Mouse (Mus musculus) lung, embryonic 14.5 days (tissue): ENCODE measurements at regions not wholly inside any gene's neighbourhood (a gene's known extent, or its start where the extent isn't known, plus 50 kb on each side); places are given as distances from the start of the nearest gene placed in this dataset.
A peak's percentile ranks its signal among the peaks of the same experiment; 100 is the strongest.

Experiments used
- ATAC-seq: fragments of 200-750 bp; cut with Nextera tagmentation; 2 replicates; pipeline ENCODE4 v1.8.0; 2017; ENCODE audit warnings: mild to moderate bottlenecking, moderate TSS enrichment, moderate library complexity; ENCODE audit not compliant: insufficient read depth
- DNase-seq: peaks from one replicate; pipeline ENCODE4 v3.0.0-alpha.2; 2015
- H3K27ac ChIP-seq: fragments of 300-500 bp; sonication (generic); 2 replicates; pipeline ENCODE4 v1.5.1; 2014; ENCODE audit warnings: low read depth, mild to moderate bottlenecking, moderate library complexity
- H3K27me3 ChIP-seq: fragments of 300-500 bp; sonication (generic); 2 replicates; pipeline ENCODE4 v1.6.1; 2014; ENCODE audit warnings: low read length, control low read depth; ENCODE audit not compliant: insufficient read depth
- H3K36me3 ChIP-seq: fragments of 300-500 bp; sonication (generic); 2 replicates; pipeline ENCODE4 v1.6.1; 2014; ENCODE audit warnings: control low read depth; ENCODE audit not compliant: insufficient read depth
- H3K4me1 ChIP-seq: fragments of 300-500 bp; sonication (generic); 2 replicates; pipeline ENCODE4 v1.6.1; 2014; ENCODE audit warnings: antibody characterized with exemption, control low read depth; ENCODE audit not compliant: insufficient read depth
- H3K4me2 ChIP-seq: fragments of 300-500 bp; sonication (generic); 2 replicates; pipeline ENCODE4 v1.6.1; 2014; ENCODE audit warnings: mild to moderate bottlenecking
- H3K4me3 ChIP-seq: fragments of 300-500 bp; sonication (generic); 2 replicates; pipeline ENCODE4 v1.5.1; 2014; ENCODE audit warnings: low read depth, low read length
- H3K9ac ChIP-seq: fragments of 300-500 bp; sonication (generic); 2 replicates; pipeline ENCODE4 v1.6.1; 2014
- H3K9me3 ChIP-seq: fragments of 300-500 bp; sonication (generic); 2 replicates; pipeline ENCODE4 v1.6.1; 2016; ENCODE audit warnings: low read depth, low read length, control low read depth
- CTCF ChIP-seq: IDR thresholded peaks from 2 replicates; pipeline ENCODE4 v1.5.1; 2016; ENCODE audit warnings: antibody characterized with exemption, low read depth
- WGBS: fragments of 180-500 bp; shearing (Covaris S2); extraction: QIAGEN DNeasy Blood & Tissue Kit; methylation state at CpG from one replicate; pipeline ENCODE4 v1.1.7; 2014; 5-methylcytosine and 5-hydroxymethylcytosine counted together

DNA sequence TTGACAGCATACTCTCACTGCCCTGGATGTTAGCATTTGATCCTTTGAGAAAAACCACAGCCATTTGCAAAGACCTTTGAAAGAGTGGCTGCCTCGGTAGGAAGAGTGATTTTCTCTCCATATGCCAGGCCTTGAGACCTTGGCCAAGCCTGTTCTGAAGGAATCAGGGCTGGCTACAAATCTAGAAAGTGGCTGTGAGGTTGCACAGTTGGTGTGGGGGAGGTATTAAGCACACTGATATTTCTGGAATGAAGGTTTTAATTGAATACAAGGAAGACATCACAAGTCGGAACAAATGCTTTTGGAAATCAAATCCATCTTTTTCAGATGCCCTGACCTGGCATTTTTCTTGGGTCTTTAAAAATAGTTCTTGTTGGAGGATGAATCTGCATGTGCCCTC lies 143.5 kb downstream of the Zfp706 start:
- no peak overlapping the region for H3K4me2 ChIP-seq
- no peaks in the 10 kb centered on the region; the same call in 1 of the 2 replicates for H3K9me3 ChIP-seq
- no peak overlapping the region for H3K27ac ChIP-seq
- no peak overlapping the region for H3K4me3 ChIP-seq
- H3K27me3 ChIP-seq: no peaks in the 10 kb centered on the region
- 65% methylated on average over 2 of the region's 2 CpGs for WGBS
- DNase-seq (no peak), ATAC-seq (no peak)
- H3K9ac ChIP-seq: no peak overlapping the region
- TF ChIP-seq CTCF: no peak
- no peaks in the 10 kb centered on the region for H3K4me1 ChIP-seq
- no peaks in the 10 kb centered on the region for H3K36me3 ChIP-seq

DNA sequence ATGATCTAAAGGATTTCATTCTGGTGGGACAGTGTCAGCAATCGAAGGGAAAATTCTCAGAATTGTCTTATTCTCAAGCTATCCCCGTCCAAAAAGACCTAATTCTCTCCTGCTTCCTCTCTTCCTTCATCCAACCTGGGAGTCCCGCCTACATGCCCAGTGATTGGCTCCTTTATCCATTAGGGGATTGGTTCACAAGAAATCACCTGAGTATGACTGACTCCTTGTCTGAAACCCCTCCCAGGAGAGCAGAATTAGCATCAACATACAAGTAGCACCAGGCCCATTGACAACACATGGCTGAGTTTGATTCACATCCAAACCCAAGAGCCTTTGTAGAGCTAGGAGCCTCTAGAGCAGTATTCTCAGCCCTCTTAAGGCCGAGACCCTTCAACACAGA lies 148.9 kb downstream of the Zfp706 start:
- no peak for TF ChIP-seq CTCF
- Histone ChIP-seq H3K36me3 (no peaks in the 10 kb centered on the region), H3K4me2 (no peak overlapping the region), H3K9ac (no peak overlapping the region), H3K9me3 (no peaks in the 10 kb centered on the region; the same call in 1 of the 2 replicates), H3K4me1 (peaks cover 9% of the 10 kb centered on the region), H3K27ac (no peak overlapping the region), H3K4me3 (no peak overlapping the region), H3K27me3 (no peaks in the 10 kb centered on the region)
- whole genome bisulfite sequencing: 78% methylated on average over 4 of the region's 4 CpGs
- DNase-seq: no peak
- no peak for ATAC-seq

DNA sequence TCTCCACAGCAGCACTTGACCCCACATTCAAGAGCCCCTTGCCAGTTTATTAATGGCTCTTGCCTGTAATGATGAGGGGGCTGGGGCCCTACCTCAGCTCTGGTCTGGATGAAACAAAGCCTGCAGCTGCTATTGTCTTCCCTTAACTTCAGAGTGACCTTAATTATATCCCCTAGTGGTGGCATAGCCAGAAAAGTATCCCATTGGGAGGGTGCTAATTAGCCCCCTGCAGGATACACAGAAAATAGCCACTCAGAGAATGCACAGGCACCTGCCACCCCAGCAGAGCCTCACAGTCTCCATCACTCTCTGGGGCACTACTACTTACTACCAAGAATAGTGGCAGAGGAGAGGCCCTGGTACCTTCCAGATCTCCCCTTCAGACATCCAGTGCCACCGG lies 150.0 kb downstream of the Zfp706 start:
- H3K4me1 ChIP-seq: peaks cover 9% of the 10 kb centered on the region
- DNase-seq (no peak), ATAC-seq (no peak)
- H3K27ac ChIP-seq: no peak overlapping the region
- no peaks in the 10 kb centered on the region; the same call in 1 of the 2 replicates for H3K9me3 ChIP-seq
- whole genome bisulfite sequencing: 80% methylated on average over 1 of the region's 1 CpGs
- H3K9ac ChIP-seq: no peak overlapping the region
- H3K4me2 ChIP-seq: no peak overlapping the region
- H3K4me3 ChIP-seq: no peak overlapping the region
- TF ChIP-seq CTCF: peak; percentile 40
- H3K36me3 ChIP-seq: no peaks in the 10 kb centered on the region
- H3K27me3 ChIP-seq: no peaks in the 10 kb centered on the region

DNA sequence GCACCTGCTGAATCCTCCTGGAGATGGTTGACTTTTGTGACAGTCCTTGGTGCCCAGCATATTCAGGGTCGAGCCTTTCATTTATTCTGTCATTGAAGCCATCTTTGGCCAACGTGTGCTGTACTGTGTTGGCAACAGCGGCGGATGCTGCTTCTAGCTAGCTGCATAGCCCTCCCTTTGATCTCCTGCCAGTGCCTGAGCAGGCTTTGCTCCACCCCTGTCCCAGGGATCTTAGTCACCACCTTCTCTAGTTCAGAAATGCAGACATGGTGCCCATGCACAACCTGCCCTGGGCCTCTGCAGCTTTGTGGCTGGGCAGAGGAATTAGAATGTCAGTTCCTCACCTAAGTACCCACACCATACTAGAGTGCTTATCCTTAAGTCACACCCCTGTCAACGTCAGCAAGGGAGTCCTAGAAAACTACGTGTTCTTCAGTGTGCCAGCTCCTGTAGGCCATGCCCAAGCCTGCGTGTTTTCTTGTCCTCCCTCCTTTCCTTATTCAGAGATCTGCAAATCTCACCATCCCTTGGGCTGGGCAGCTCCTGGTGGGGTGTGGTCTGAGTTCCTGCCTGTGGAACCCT lies 151.9 kb downstream of the Zfp706 start:
- Histone ChIP-seq H3K4me3 (no peak overlapping the region), H3K27me3 (no peaks in the 10 kb centered on the region), H3K4me1 (peaks cover 9% of the 10 kb centered on the region), H3K27ac (peak overlapping the region; percentile 49; the same call in 1 of the 2 replicates), H3K4me2 (no peak overlapping the region), H3K9me3 (no peaks in the 10 kb centered on the region), H3K9ac (no peak overlapping the region), H3K36me3 (no peaks in the 10 kb centered on the region)
- TF ChIP-seq CTCF: no peak
- 53% methylated on average over 7 of the region's 7 CpGs for WGBS
- peak; percentile 62 for DNase-seq
- ATAC-seq: peak; percentile 47; the same call in 1 of the 2 replicates

DNA sequence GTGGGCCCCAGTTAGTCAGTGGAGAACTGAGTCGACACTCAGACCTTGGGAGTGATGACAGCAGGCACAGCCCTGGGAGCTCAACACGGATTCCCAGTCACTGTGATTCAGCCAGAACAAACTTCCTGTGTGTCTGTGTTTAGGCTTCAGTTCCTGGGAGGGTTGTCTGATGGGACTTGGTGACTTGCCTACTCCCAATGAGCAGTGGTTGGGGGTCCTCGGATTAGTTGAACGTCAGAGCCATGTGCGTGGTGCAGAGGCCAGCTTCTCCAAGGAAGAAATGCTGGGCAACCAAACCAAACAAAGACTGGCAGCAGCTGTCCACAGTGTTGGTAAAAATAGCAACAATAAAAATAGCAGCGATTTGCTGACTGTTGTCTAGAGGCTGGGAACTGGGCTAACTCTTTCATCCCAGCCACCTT lies 152.7 kb downstream of the Zfp706 start:
- Histone ChIP-seq H3K36me3 (no peaks in the 10 kb centered on the region), H3K9ac (no peak overlapping the region), H3K27ac (peak overlapping the region; percentile 43; the same call in 1 of the 2 replicates), H3K4me2 (no peak overlapping the region), H3K9me3 (no peaks in the 10 kb centered on the region), H3K4me3 (no peak overlapping the region), H3K4me1 (peaks cover 9% of the 10 kb centered on the region), H3K27me3 (no peaks in the 10 kb centered on the region)
- 37% methylated on average over 6 of the region's 6 CpGs for WGBS
- 0 out of 2 replicates have a peak, but pooled peaks have one; percentile 17 for ATAC-seq
- no peak for DNase-seq
- no peak for TF ChIP-seq CTCF

DNA sequence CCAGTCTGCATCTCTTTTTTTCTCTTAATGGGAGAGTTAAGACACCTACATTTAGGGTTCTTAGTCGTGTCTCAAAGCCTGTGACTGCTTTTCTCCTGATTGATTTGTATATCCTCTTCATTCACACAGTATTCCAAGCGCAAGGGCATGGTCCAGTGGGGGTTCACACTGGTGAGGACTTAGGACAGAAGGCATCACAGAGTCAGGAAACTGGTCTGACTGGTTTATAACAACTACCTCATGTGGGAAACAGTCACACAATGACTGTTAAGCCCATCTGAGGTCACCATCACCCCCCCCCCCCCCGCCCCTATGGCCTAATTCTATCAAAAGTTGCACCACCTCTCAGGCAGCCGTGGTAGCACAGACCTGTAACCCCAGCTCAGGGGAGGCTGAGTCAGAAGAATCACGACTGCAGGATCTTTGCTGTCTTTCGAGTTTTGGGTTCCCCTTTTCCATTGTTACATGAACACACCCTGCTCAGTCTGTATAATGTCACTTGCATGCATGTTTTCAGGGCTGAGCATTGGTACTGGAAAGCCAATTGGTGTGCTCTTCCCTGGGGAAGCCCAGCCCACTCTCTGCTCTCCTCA lies 155.2 kb downstream of the Zfp706 start:
- Histone ChIP-seq H3K9me3 (no peaks in the 10 kb centered on the region), H3K4me2 (no peak overlapping the region), H3K27ac (no peak overlapping the region), H3K9ac (no peak overlapping the region), H3K4me1 (peaks cover 9% of the 10 kb centered on the region), H3K27me3 (no peaks in the 10 kb centered on the region), H3K4me3 (no peak overlapping the region), H3K36me3 (no peaks in the 10 kb centered on the region)
- ATAC-seq (no peak), DNase-seq (no peak)
- TF ChIP-seq CTCF: no peak
- 55% methylated on average over 6 of the region's 6 CpGs for WGBS

DNA sequence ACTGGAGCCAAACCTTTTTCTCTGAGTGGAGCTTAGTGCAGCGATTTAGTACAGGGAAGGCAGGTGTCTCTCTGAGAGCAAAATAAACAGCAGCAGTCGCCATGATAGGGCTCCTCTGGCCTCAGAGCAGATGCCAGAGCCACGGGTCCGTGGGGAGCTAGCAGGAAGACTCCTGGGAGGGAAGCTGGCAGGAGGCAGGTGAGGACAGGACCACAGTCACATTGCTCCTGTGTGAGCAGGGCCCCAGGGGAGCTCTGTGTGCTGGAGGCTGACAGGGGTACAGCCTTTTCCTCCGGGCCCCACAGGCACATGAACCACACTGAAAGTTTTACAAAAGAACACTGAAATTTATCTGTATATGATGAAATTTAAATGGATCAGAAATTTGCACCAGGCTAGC lies 159.3 kb downstream of the Zfp706 start:
- Histone ChIP-seq H3K4me1 (no peaks in the 10 kb centered on the region), H3K27me3 (no peaks in the 10 kb centered on the region), H3K4me2 (no peak overlapping the region), H3K9ac (no peak overlapping the region), H3K9me3 (no peaks in the 10 kb centered on the region), H3K36me3 (no peaks in the 10 kb centered on the region), H3K4me3 (no peak overlapping the region), H3K27ac (no peak overlapping the region)
- WGBS: 32% methylated on average over 5 of the region's 5 CpGs
- no peak for ATAC-seq
- no peak for DNase-seq
- TF ChIP-seq CTCF: no peak
